Mouse (Mus musculus) spleen, adult 2 months (tissue): Measurements from ENCODE around the gene Cept1. TPM values are rescaled to one million over a fixed set of nuclear protein-coding genes. Genes with fewer than 3 reads are reported as not detected.

Source experiments
- DNase-seq, 2 experiments: peaks; one replicate each; pipeline versions ENCODE4 v3.0.0 to v3.0.0-alpha.2; 2012 to 2021; ENCODE audit warnings: low spot score in 2 of 2, low read depth in 1 of 2
- H3K27ac ChIP-seq: fragments of 200-500 bp; 2 replicates; pipeline ENCODE4 v1.5.1; 2012; ENCODE audit warnings: low read length, inconsistent platforms; ENCODE audit not compliant: insufficient read depth
- H3K27me3 ChIP-seq: fragments of 200-500 bp; 2 replicates; pipeline ENCODE4 v1.6.1; 2012; ENCODE audit warnings: mild to moderate bottlenecking, moderate library complexity, low read length, inconsistent platforms; ENCODE audit not compliant: control insufficient read depth, insufficient read depth
- H3K36me3 ChIP-seq: fragments of 200-500 bp; 2 replicates; pipeline ENCODE4 v1.6.1; 2012; ENCODE audit warnings: mild to moderate bottlenecking, low read length, inconsistent platforms; ENCODE audit not compliant: control insufficient read depth, insufficient read depth
- H3K4me1 ChIP-seq: fragments of 200-500 bp; 2 replicates; pipeline ENCODE4 v1.6.1; 2011; ENCODE audit warnings: inconsistent platforms; ENCODE audit not compliant: control insufficient read depth, insufficient read depth, insufficient read length
- H3K4me3 ChIP-seq: fragments of 200-500 bp; 2 replicates; pipeline ENCODE4 v1.5.1; 2011; ENCODE audit warnings: mild to moderate bottlenecking, inconsistent platforms; ENCODE audit not compliant: insufficient read depth, insufficient read length; ENCODE audit errors: extremely low read depth
- CTCF ChIP-seq: fragments of 200-500 bp; IDR thresholded peaks from 2 replicates; pipeline ENCODE4 v1.5.1; 2011; ENCODE audit warnings: mild to moderate bottlenecking, inconsistent platforms; ENCODE audit not compliant: insufficient read depth, insufficient read length, insufficient replicate concordance; ENCODE audit errors: extremely low read depth
- POLR2A ChIP-seq: fragments of 200-500 bp; IDR thresholded peaks from 2 replicates; pipeline ENCODE4 v1.6.1; 2011; ENCODE audit warnings: low read depth, low read length, inconsistent platforms
- whole genome bisulfite sequencing: fragments of 180-500 bp; shearing (Covaris S2); methylation state at CpG from one replicate; pipeline ENCODE4 v1.1.7; 2018; 5-methylcytosine and 5-hydroxymethylcytosine counted together
- polyA plus RNA-seq: library from polyadenylated mRNA; depleted of rRNA; stranded (reverse); fragments of >200 nt; gene quantifications from 2 replicates; pipeline ENCODE4 v1.2.3, GENCODE M21; 2012

The Cept1 gene
- polyA plus RNA-seq, 1 experiment, result 13.4 TPM

DNA sequence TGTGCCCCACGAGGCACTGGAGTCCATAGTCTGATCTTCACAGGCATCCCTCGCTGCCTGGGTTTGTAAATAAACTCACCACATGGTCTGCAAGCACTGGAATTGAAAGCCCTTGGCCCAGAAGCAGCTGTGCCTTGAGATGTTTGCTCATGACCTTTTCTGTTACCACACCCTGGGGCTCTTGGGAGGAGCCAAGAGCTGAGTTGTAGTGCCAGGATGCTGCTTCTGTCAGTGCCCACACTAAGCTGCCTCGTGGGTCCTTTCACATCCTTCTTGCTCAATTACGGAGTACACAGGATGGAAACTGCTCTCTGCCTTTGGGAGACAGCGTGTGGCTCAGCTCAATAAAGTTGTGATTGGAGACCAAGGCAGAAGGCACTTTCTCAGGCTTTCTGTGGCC, 61.8 kb downstream of the Cept1 start:
- peaks cover 10% of the 10 kb centered on the region for H3K36me3 ChIP-seq
- peaks cover 4% of the 10 kb centered on the region; the same call in 1 of the 2 replicates for H3K4me1 ChIP-seq
- TF ChIP-seq CTCF (no peak), POLR2A (peak; percentile 51)
- peak overlapping the region; percentile 45 for H3K4me3 ChIP-seq
- peak overlapping the region; percentile 83 for H3K27ac ChIP-seq
- WGBS, result 58% methylated on average over 5 of the region's 5 CpGs
- H3K27me3 ChIP-seq, result no peaks in the 10 kb centered on the region
- DNase-seq, result peak in 1 of 2 experiments; percentile 51

DNA sequence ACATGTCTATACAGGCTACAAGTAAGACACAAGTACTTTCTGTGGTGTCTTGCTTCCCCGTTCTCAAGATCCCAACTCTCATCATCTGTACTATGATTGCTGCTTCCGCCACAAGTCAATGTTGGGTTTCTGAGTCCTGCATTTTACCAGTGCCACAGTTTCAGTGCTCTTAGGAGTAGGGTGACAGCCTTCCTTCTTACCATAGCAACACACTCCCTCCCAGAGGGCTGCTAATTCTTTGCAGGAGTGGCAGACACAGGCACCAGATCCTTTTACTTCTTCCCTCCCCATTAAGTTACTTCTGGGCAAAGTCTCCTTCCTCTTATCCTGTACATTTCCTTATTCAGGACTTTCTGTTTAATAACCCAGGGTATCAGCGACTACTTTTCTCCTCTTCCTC, 62.7 kb downstream of the Cept1 start:
- 57% methylated on average over 3 of the region's 3 CpGs for WGBS
- Histone ChIP-seq H3K27ac (peak overlapping the region; percentile 83), H3K4me3 (peak overlapping the region; percentile 45), H3K27me3 (no peaks in the 10 kb centered on the region), H3K36me3 (peaks cover 5% of the 10 kb centered on the region), H3K4me1 (peaks cover 4% of the 10 kb centered on the region; the same call in 1 of the 2 replicates)
- TF ChIP-seq POLR2A (no peak), CTCF (no peak)
- DNase-seq, result no peak

DNA sequence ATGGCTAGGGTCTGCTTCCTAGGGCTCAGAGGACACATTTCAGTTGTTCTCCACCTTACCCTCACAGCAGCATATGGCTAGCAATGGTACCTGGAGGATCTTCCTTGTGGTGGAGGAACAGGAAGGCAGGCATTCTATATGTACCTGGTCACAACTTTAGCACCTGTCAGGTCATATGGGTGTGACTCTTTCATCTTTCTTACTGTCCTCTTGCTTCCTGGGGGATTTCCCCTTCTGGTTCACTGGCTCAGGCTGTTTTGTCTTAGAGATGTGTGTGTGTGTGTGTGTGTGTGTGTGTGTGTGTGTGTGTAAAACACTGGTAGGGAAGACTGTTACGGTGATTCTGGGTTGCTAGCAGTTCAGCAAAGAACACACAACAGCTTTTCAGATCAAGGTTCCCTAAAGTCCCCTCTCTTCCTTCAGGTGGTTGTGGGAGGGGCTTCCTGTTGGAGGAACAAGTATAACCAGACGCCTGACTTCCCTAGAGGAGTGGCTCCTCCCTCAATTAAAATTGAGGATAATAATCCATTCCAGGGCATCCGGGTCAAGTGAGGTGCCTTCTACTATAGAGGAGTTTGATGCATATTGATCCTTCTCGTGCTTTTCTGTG, 63.7 kb downstream of the Cept1 start:
- DNase-seq, result peak in 1 of 2 experiments; percentile 55
- TF ChIP-seq CTCF, result no peak
- no peak for TF ChIP-seq POLR2A
- 37% methylated on average over 4 of the region's 4 CpGs for WGBS
- H3K27me3 ChIP-seq, result no peaks in the 10 kb centered on the region
- H3K4me3 ChIP-seq, result peak overlapping the region; percentile 45
- H3K4me1 ChIP-seq, result peaks cover 4% of the 10 kb centered on the region; the same call in 1 of the 2 replicates
- H3K27ac ChIP-seq, result peak overlapping the region; percentile 83
- H3K36me3 ChIP-seq, result peaks cover 5% of the 10 kb centered on the region

DNA sequence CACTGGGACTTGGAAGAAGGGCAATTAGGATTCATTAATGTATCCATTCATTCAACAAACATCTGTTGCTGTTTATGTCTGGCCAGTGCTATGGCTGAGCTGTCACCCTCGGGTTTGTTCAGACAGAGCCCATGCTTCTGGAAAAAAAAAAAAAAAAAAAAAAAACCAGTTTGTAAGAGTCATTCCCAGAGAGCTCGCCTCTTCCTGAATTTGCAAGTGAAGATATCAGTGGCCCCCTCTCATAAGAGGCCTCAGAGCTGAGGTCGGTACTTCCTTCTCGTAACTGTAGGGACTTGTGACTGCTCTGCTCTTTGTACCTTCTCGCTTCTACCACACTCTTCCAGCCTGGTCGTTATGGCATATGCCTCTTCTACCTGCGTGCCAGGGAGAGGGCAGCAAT, 64.3 kb downstream of the Cept1 start:
- Histone ChIP-seq H3K27ac (peak overlapping the region; percentile 83), H3K36me3 (no peaks in the 10 kb centered on the region), H3K4me1 (peaks cover 4% of the 10 kb centered on the region; the same call in 1 of the 2 replicates), H3K4me3 (peak overlapping the region; percentile 65; the same call in 1 of the 2 replicates), H3K27me3 (no peaks in the 10 kb centered on the region)
- TF ChIP-seq CTCF, result no peak
- WGBS, result 13% methylated on average over 7 of the region's 7 CpGs
- no peak for DNase-seq

DNA sequence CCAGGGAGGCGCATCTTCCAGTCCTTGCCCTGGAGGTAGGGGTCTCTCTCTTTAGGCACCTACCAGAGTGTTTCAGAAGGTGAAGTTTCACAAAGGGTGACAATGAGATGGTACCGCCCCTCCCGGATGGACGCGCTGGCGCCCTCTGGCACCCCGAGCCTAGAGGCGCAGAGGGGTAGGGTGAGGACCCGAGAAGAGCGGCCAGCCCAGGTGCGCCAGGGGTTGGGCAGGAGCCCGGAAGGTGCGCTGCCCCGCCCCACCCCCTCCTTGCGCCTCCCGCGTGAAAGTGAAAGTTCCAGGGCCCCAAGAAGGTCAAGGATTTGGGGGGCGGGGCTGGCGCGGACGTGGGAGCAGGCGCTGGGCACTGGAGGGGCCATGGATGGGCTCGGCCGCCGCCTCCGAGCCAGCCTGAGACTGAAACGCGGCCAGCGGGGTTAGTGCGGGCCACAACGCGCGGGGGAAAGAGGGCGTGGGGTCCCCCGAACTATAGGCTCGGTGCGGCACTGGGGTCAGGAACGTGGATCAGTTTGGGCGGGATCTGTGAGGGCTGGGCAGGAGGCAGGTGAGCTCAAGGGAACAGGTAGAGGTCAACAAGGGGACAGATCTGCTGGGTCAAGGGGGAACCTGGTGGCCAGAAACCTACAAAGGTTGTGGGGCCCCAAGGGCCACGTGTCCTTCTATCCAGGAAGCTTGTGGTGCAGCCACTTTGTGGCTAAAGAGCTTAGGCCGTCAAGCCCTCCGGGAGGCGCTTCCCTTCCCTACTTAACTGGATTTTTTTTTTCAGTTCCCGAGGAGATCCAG, 65.1 kb downstream of the Cept1 start, which contains the start of gene Dennd2d:
Gene Dennd2d (plus strand): TSS at position 125 of the 801 bp plus-strand sequence.
- peaks cover 4% of the 10 kb centered on the region; the same call in 1 of the 2 replicates for H3K4me1 ChIP-seq
- WGBS, result under 1% methylated on average over 44 of the region's 44 CpGs
- TF ChIP-seq CTCF (peak; percentile 36; the same call in 1 of the 2 replicates), POLR2A (peak; percentile 35)
- H3K36me3 ChIP-seq, result no peaks in the 10 kb centered on the region
- peak within 1 kb of the TSS; percentile 83 for H3K27ac ChIP-seq
- peak within 1 kb of the TSS; percentile 65 for H3K4me3 ChIP-seq
- no peaks in the 10 kb centered on the region for H3K27me3 ChIP-seq
- DNase-seq, result peak in 1 of 2 experiments; percentile 84

DNA sequence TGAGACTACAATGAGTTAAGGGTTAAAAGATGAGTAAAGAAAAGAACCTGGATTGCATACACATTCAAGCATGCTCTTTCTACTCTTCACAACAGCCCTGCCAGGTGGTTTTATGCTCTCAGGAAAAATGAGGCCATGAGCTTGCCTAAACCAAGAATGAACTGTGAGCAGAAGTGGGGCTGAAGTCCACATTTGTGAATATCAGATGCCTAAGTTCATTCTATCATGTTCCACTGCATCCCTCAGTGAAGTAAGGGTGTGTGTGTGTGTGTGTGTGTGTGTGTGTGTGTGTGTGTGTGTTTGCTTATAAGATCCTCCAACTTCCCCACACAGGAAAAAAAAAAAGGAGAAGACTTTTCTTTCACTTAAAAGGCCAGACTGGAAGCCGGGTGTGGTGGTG, 70.7 kb downstream of the Cept1 start:
- Histone ChIP-seq H3K4me3 (no peak overlapping the region), H3K27ac (no peak overlapping the region), H3K36me3 (no peaks in the 10 kb centered on the region), H3K4me1 (peaks cover 3% of the 10 kb centered on the region; the same call in 1 of the 2 replicates), H3K27me3 (no peaks in the 10 kb centered on the region)
- TF ChIP-seq CTCF, result no peak
- TF ChIP-seq POLR2A, result no peak
- no peak for DNase-seq
- WGBS, result 93% methylated on average over 1 of the region's 1 CpGs
